Mouse (Mus musculus) liver, postnatal 0 days (tissue): Measurements from ENCODE around the gene Olfr628.

Experiments used
- CTCF ChIP-seq: sonication (generic); IDR thresholded peaks from 2 replicates; pipeline ENCODE4 v1.5.1; 2016; ENCODE audit warnings: antibody characterized with exemption, low read depth
- EP300 ChIP-seq: IDR thresholded peaks from 2 replicates; pipeline ENCODE4 v1.6.1; 2016; ENCODE audit warnings: antibody characterized with exemption, low read depth, mild to moderate bottlenecking

DNA sequence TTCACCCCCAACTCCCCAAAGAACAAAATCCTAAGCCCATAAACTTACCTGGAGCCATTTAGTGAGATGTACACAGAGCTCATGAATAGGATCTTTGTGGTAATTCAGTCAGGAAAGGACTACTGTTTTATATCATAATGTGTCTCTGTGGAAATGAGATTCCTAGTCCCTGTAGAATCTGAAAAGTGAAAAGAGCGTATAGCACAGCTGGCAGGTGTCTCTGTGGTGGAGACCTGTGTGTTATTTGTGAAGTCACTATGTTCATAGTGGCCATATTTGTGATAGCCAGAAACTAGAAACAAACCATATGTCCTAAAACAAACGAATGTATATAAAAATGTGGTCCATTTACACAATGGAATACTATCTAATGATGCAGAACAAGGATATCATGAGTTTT lies 41.3 kb downstream of the Olfr628 start, which contains the start of gene Olfr69:
- TF ChIP-seq CTCF (no peak), EP300 (no peak)
